Mouse (Mus musculus): ENCODE measurements around the gene Olfr801.

Gene Olfr801

GRCm38 (mm10) chr10:129673765-129674164 lies at the start of gene Olfr801:
Gene Olfr801 (minus strand): TSS chr10:129673865.
- DNase-seq (ENCODE audit: low spot score in 2 of 2), result no peak

DNA sequence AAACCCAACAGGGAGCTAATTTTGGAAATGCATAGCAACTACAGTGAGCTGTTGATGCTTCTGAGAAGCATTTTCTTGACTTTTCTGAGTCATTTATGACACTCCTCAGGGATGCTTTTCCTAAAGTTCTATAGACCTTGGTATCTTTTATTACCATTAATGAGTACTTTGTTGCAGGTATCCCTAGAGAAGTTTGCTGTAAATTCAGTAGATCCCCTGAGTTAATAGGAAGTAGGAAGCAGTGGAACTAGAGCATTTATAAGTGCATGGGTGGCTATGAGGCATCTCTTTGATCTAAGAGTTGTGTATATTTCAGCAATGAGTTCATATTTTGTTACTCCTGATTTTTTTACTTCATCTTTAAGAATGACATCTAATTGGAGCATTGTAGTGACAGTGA lies 29.2 kb upstream of the Olfr801 start, which contains the start of gene Olfr804:
Olfr804 (plus strand) TSS at position 301 of the 400 bp plus-strand sequence.
- no peak for DNase-seq (ENCODE audit: low spot score in 2 of 2)

- DNase-seq (ENCODE audit: low spot score in 2 of 2), result no peak
These were observed 20.5 kb upstream of the Olfr801 start, which contains the start of gene Olfr803 for GRCm38 (mm10) chr10:129694186-129694585. Gene Olfr803 (minus strand): TSS chr10:129694286.

- DNase-seq (ENCODE audit: low spot score in 2 of 2), result no peak
These were observed 14.4 kb upstream of the Olfr801 start, which contains the start of gene Olfr802 for GRCm38 (mm10) chr10:129688069-129688468. Gene Olfr802 (minus strand): TSS chr10:129688169.

DNA sequence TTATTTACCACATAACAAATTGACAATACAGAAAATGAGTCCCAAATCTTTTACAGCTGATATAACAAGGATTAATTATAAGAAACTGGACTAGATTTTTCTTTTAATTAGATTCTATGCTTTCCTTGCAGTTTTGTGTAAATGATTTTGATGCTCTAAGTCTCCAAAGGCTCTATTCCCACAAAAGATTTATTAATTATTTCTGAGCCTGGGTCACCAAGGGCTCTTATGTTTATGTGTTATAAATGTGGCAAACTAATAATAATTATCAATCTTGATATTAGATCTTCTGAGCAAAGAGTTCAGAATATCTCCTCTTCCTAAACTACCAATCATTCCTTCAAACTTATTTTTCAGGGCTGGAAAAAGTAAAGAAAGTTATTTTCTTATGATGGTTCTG lies 16.3 kb downstream of the Olfr801 start, which contains the start of gene Olfr800:
Olfr800 (plus strand) TSS at position 301 of the 400 bp plus-strand sequence.
- DNase-seq (ENCODE audit: low spot score in 2 of 2), result no peak

GRCm38 (mm10) chr10:129651763-129652162 lies 21.9 kb downstream of the Olfr801 start:
- no peak for DNase-seq (ENCODE audit: low spot score in 2 of 2)

DNA sequence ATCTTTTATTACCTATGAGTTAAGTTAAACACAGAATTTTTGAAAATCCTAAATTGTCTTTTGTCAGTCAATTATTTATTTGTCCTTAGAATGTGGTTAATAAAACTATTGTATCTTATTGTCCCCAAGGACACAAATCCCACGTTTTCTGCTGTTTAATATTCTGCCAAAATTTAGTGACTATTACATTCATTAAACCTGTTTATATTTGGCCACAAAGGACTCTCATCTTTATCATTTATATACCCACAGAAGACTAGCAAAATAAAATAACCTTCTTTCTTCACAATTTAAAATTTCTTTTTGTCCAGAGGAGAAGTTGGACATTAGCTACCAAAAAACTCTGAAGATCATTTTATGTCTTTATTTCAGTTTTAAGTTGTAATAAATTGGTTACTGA lies 36.5 kb downstream of the Olfr801 start, which contains the start of gene Olfr799:
Olfr799 (plus strand) TSS at position 301 of the 400 bp plus-strand sequence.
- DNase-seq (ENCODE audit: low spot score in 2 of 2), result no peak

DNA sequence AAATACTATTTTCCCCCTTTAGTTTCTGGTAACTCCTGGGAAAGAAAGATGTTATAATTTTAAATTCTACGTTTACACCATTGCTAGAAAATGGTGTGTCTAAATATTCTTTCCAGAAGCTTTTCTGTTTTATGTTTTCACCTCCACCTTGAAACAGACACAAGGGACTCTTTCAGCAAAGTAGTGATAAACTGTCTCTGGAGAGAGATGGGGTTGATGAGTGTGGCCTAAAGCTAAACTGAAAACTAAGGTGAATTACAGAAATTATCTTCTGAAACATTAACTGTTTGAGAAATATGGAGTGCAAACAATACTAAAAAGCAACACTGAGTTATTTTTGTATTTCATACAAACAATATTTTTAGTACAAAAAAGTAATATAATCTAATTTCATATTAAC lies 45.8 kb downstream of the Olfr801 start, which contains the start of gene Olfr798:
Olfr798 (minus strand) TSS at position 101 of the 400 bp plus-strand sequence.
- DNase-seq (ENCODE audit: low spot score in 2 of 2), result no peak

GRCm38 (mm10) chr10:129623251-129623650 lies 50.4 kb downstream of the Olfr801 start:
- no peak for DNase-seq (ENCODE audit: low spot score in 2 of 2)

GRCm38 (mm10) chr10:129621724-129622123 lies 51.9 kb downstream of the Olfr801 start:
- DNase-seq (ENCODE audit: low spot score in 2 of 2), result no peak

Data from spleen, postnatal 36 days (tissue).